Mouse (Mus musculus): ENCODE results near the gene Shank1. TPM values are rescaled to one million over a fixed set of nuclear protein-coding genes. Genes with fewer than 3 reads are reported as not detected.

Gene Shank1
- total and polyA plus RNA-seq, 3 experiments: 0.08 to 0.20 (median 0.11) TPM

GRCm38 (mm10) chr7:44317913-44318312 lies 7.9 kb downstream of the Shank1 start:
- H3K4me1 ChIP-seq (ENCODE audit: insufficient read depth, low read depth, low read length): no peaks in the 10 kb centered on the region
- H3K36me3 ChIP-seq (replicated peaks): no peaks in the 10 kb centered on the region
- no peak for TF ChIP-seq GATA2 (IDR thresholded peaks at IDR 0.05; ENCODE audit: borderline replicate concordance, low read depth, low read length)
- TF ChIP-seq GATA1 (IDR thresholded peaks at IDR 0.05; ENCODE audit: borderline replicate concordance, low read length): no peak
- TF ChIP-seq CTCF (IDR thresholded peaks at IDR 0.05; ENCODE audit: low read depth, low read length): no peak
- TF ChIP-seq POLR2AphosphoS5 (IDR thresholded peaks at IDR 0.05; ENCODE audit: insufficient replicate concordance, low read depth, low read length): no peak
- no peak for TF ChIP-seq TAL1 (conservative IDR thresholded peaks at IDR 0.05; ENCODE audit: low read depth, low read length)
- peaks cover 13% of the 10 kb centered on the region for H3K27me3 ChIP-seq (ENCODE audit: insufficient read depth, low read length)
- no peaks in the 10 kb centered on the region for H3K9me3 ChIP-seq (replicated peaks)
- no peak for ATAC-seq (ENCODE audit: extremely low read depth, insufficient number of reproducible peaks, low FRiP score, poor library complexity, severe bottlenecking)
- no peak overlapping the region for H3K4me3 ChIP-seq (ENCODE audit: low read depth, low read length)
- DNase-seq (ENCODE audit: low spot score): no peak

- peaks cover 11% of the 10 kb centered on the region for H3K27me3 ChIP-seq (ENCODE audit: insufficient read depth, low read length)
- TF ChIP-seq TAL1 (conservative IDR thresholded peaks at IDR 0.05; ENCODE audit: low read depth, low read length) (no peak), GATA2 (IDR thresholded peaks at IDR 0.05; ENCODE audit: borderline replicate concordance, low read depth, low read length) (no peak), POLR2AphosphoS5 (IDR thresholded peaks at IDR 0.05; ENCODE audit: insufficient replicate concordance, low read depth, low read length) (no peak), GATA1 (IDR thresholded peaks at IDR 0.05; ENCODE audit: borderline replicate concordance, low read length) (no peak), CTCF (IDR thresholded peaks at IDR 0.05; ENCODE audit: low read depth, low read length) (no peak)
- H3K4me1 ChIP-seq (ENCODE audit: insufficient read depth, low read depth, low read length): no peaks in the 10 kb centered on the region
- H3K4me3 ChIP-seq (ENCODE audit: low read depth, low read length): no peak overlapping the region
- no peak for DNase-seq (ENCODE audit: low spot score)
- H3K36me3 ChIP-seq (replicated peaks): no peaks in the 10 kb centered on the region
- ATAC-seq (ENCODE audit: extremely low read depth, insufficient number of reproducible peaks, low FRiP score, poor library complexity, severe bottlenecking): no peak
- H3K9me3 ChIP-seq (replicated peaks): no peaks in the 10 kb centered on the region
These were observed 10.8 kb downstream of the Shank1 start for GRCm38 (mm10) chr7:44320886-44321285.

GRCm38 (mm10) chr7:44322290-44322689 lies 12.2 kb downstream of the Shank1 start:
- H3K36me3 ChIP-seq (replicated peaks): no peaks in the 10 kb centered on the region
- H3K4me3 ChIP-seq (ENCODE audit: low read depth, low read length): no peak overlapping the region
- no peaks in the 10 kb centered on the region for H3K4me1 ChIP-seq (ENCODE audit: insufficient read depth, low read depth, low read length)
- no peak for TF ChIP-seq POLR2AphosphoS5 (IDR thresholded peaks at IDR 0.05; ENCODE audit: insufficient replicate concordance, low read depth, low read length)
- ATAC-seq (ENCODE audit: extremely low read depth, insufficient number of reproducible peaks, low FRiP score, poor library complexity, severe bottlenecking) (no peak), DNase-seq (ENCODE audit: low spot score) (no peak)
- H3K9me3 ChIP-seq (replicated peaks): no peaks in the 10 kb centered on the region
- peaks cover 11% of the 10 kb centered on the region; the same call in 1 of the 2 replicates for H3K27me3 ChIP-seq (ENCODE audit: insufficient read depth, low read length)

- Histone ChIP-seq H3K4me3 (ENCODE audit: low read depth, low read length) (no peak overlapping the region), H3K27me3 (ENCODE audit: insufficient read depth, low read length) (peaks cover 7% of the 10 kb centered on the region), H3K4me1 (ENCODE audit: insufficient read depth, low read depth, low read length) (no peaks in the 10 kb centered on the region), H3K36me3 (replicated peaks) (no peaks in the 10 kb centered on the region), H3K9me3 (replicated peaks) (no peaks in the 10 kb centered on the region)
- TF ChIP-seq CTCF (IDR thresholded peaks at IDR 0.05; ENCODE audit: low read depth, low read length) (no peak), POLR2AphosphoS5 (IDR thresholded peaks at IDR 0.05; ENCODE audit: insufficient replicate concordance, low read depth, low read length) (no peak), GATA1 (IDR thresholded peaks at IDR 0.05; ENCODE audit: borderline replicate concordance, low read length) (no peak), TAL1 (conservative IDR thresholded peaks at IDR 0.05; ENCODE audit: low read depth, low read length) (no peak), GATA2 (IDR thresholded peaks at IDR 0.05; ENCODE audit: borderline replicate concordance, low read depth, low read length) (no peak)
- DNase-seq (ENCODE audit: low spot score) (no peak), ATAC-seq (ENCODE audit: extremely low read depth, insufficient number of reproducible peaks, low FRiP score, poor library complexity, severe bottlenecking) (no peak)
These were observed 16.6 kb downstream of the Shank1 start for GRCm38 (mm10) chr7:44326614-44327013.

- Histone ChIP-seq H3K36me3 (replicated peaks) (no peaks in the 10 kb centered on the region), H3K27me3 (ENCODE audit: insufficient read depth, low read length) (peaks cover 9% of the 10 kb centered on the region), H3K9me3 (replicated peaks) (no peaks in the 10 kb centered on the region), H3K4me3 (ENCODE audit: low read depth, low read length) (no peak overlapping the region), H3K4me1 (ENCODE audit: insufficient read depth, low read depth, low read length) (no peaks in the 10 kb centered on the region)
- TF ChIP-seq GATA2 (IDR thresholded peaks at IDR 0.05; ENCODE audit: borderline replicate concordance, low read depth, low read length) (no peak), GATA1 (IDR thresholded peaks at IDR 0.05; ENCODE audit: borderline replicate concordance, low read length) (no peak), POLR2AphosphoS5 (IDR thresholded peaks at IDR 0.05; ENCODE audit: insufficient replicate concordance, low read depth, low read length) (no peak), TAL1 (conservative IDR thresholded peaks at IDR 0.05; ENCODE audit: low read depth, low read length) (no peak), CTCF (IDR thresholded peaks at IDR 0.05; ENCODE audit: low read depth, low read length) (no peak)
- DNase-seq (ENCODE audit: low spot score): no peak
- ATAC-seq (ENCODE audit: extremely low read depth, insufficient number of reproducible peaks, low FRiP score, poor library complexity, severe bottlenecking): no peak
These were observed 22.3 kb downstream of the Shank1 start for GRCm38 (mm10) chr7:44332336-44332735.

- no peak for ATAC-seq (ENCODE audit: extremely low read depth, insufficient number of reproducible peaks, low FRiP score, poor library complexity, severe bottlenecking)
- Histone ChIP-seq H3K9me3 (replicated peaks) (no peaks in the 10 kb centered on the region), H3K36me3 (replicated peaks) (no peaks in the 10 kb centered on the region), H3K27me3 (ENCODE audit: insufficient read depth, low read length) (peaks cover 10% of the 10 kb centered on the region; the same call in 1 of the 2 replicates), H3K4me1 (ENCODE audit: insufficient read depth, low read depth, low read length) (no peaks in the 10 kb centered on the region), H3K4me3 (ENCODE audit: low read depth, low read length) (no peak overlapping the region)
- TF ChIP-seq CTCF (IDR thresholded peaks at IDR 0.05; ENCODE audit: low read depth, low read length) (no peak), GATA1 (IDR thresholded peaks at IDR 0.05; ENCODE audit: borderline replicate concordance, low read length) (no peak), POLR2AphosphoS5 (IDR thresholded peaks at IDR 0.05; ENCODE audit: insufficient replicate concordance, low read depth, low read length) (no peak), GATA2 (IDR thresholded peaks at IDR 0.05; ENCODE audit: borderline replicate concordance, low read depth, low read length) (no peak), TAL1 (conservative IDR thresholded peaks at IDR 0.05; ENCODE audit: low read depth, low read length) (no peak)
- DNase-seq (ENCODE audit: low spot score): no peak
These were observed 24.1 kb downstream of the Shank1 start for GRCm38 (mm10) chr7:44334139-44334538.

All from G1E (cell line).